Mouse (Mus musculus) small intestine, adult 2 months (tissue): ENCODE measurements around the gene Zfhx3. TPM values are rescaled to one million over a fixed set of nuclear protein-coding genes. Genes with fewer than 3 reads are reported as not detected.

ENCODE experiments used
- H3K27ac ChIP-seq: fragments of 200-500 bp; 2 replicates; pipeline ENCODE4 v1.5.1; 2012; ENCODE audit warnings: low read depth, low read length, control low read depth, inconsistent platforms; ENCODE audit not compliant: insufficient read depth
- H3K27me3 ChIP-seq: fragments of 200-500 bp; 2 replicates; pipeline ENCODE4 v1.6.1; 2012; ENCODE audit warnings: mild to moderate bottlenecking, moderate library complexity, low read length, inconsistent platforms; ENCODE audit not compliant: control insufficient read depth, insufficient read depth
- H3K36me3 ChIP-seq: fragments of 200-500 bp; 2 replicates; pipeline ENCODE4 v1.6.1; 2012; ENCODE audit warnings: mild to moderate bottlenecking, low read length, control low read depth, inconsistent platforms; ENCODE audit not compliant: control insufficient read depth, insufficient read depth
- H3K4me1 ChIP-seq: fragments of 200-500 bp; 2 replicates; pipeline ENCODE4 v1.6.1; 2012; ENCODE audit warnings: low read length, inconsistent platforms, mixed read lengths; ENCODE audit not compliant: control insufficient read depth, insufficient read depth, insufficient read length
- H3K4me3 ChIP-seq: fragments of 200-500 bp; 2 replicates; pipeline ENCODE4 v1.5.1; 2012; ENCODE audit warnings: low read depth, mild to moderate bottlenecking, control low read depth, inconsistent platforms, low read length, moderate library complexity
- CTCF ChIP-seq: fragments of 200-500 bp; IDR thresholded peaks from 2 replicates; pipeline ENCODE4 v1.5.1; 2012; ENCODE audit warnings: low read depth, mild to moderate bottlenecking, control low read depth, inconsistent platforms, low read length, moderate library complexity, mixed read lengths; ENCODE audit not compliant: insufficient replicate concordance, insufficient read length; ENCODE audit errors: extremely low read depth
- POLR2A ChIP-seq: fragments of 200-500 bp; IDR thresholded peaks from 2 replicates; pipeline ENCODE4 v1.6.1; 2012; ENCODE audit warnings: low read depth, mild to moderate bottlenecking, control low read depth, inconsistent platforms, low read length, moderate library complexity
- WGBS: fragments of 180-500 bp; shearing (Covaris S2); methylation state at CpG from one replicate; pipeline ENCODE4 v1.1.7; 2018; 5-methylcytosine and 5-hydroxymethylcytosine counted together
- polyA plus RNA-seq: library from polyadenylated mRNA; depleted of rRNA; stranded (reverse); fragments of >200 nt; gene quantifications from 2 replicates; pipeline ENCODE4 v1.2.3, GENCODE M21; 2012

Zfhx3 gene
- polyA plus RNA-seq, 1 experiment, result 2.0 TPM

DNA sequence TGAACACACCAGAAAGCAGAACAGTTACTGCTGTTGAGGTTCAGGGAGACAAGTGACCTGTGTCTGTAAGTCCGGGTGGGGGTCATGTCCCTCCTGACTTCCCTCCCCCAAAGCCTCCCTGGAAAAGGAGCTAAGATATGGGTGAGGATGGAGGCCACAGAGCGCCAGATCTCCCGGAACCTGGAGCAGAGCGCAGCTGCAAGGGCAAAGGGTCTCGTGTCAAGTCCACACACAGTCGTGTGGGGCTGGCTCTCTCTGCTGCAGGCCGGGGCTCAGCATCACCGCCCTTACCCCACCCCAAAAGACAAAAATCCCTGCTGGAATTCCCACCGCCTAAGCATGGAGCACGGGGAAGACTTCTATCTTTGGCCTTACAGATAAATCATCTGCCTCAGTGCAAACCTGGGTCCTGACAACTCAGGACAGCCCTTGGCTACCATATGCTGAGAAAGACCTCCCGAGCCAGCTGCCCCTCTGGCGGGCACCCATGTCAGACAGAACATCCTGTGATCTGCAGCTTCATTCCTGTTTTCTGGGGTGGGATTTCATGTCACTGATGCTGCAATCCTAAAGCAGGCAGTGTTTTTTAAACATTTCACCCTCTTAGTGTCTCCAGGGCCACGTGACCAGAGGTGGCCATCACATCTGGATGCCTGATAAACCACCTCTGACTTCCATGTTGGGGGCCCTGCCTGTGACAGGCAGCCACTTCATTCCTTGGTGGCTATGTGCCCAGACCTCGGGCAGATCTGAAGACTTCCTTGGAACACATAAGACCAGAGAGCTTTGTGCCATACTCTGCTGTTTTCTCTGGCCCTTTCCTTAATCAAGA lies 926.0 kb downstream of the Zfhx3 start:
- H3K4me3 ChIP-seq, result no peak overlapping the region
- H3K27me3 ChIP-seq, result no peaks in the 10 kb centered on the region
- no peaks in the 10 kb centered on the region for H3K36me3 ChIP-seq
- WGBS, result 75% methylated on average over 14 of the region's 14 CpGs
- TF ChIP-seq CTCF (no peak), POLR2A (no peak)
- H3K4me1 ChIP-seq, result peaks cover 2% of the 10 kb centered on the region; the same call in 1 of the 2 replicates
- 0 out of 2 replicates have a peak overlapping the region, but pooled peaks have one; percentile 5 for H3K27ac ChIP-seq

DNA sequence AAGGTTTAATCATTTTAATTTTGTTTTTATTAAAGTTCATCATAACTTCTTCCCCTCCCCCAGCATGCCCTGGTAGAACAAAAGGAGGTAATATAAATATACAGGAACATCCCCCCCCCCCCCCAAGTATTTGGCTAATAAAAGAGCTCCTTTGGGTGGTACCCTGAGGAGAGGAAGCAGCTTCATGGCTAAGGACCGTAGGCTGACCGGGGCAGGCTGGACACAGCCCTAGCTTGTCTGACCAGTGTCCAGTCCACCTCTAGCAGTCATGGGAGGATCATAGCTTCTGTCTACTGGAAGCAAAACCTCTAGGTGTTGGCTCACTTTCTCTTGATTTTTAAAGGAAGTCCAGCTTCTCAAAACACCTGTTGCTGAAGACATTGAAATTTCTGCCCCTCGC lies 927.0 kb downstream of the Zfhx3 start:
- Histone ChIP-seq H3K36me3 (no peaks in the 10 kb centered on the region), H3K27me3 (no peaks in the 10 kb centered on the region), H3K27ac (no peak overlapping the region), H3K4me3 (no peak overlapping the region), H3K4me1 (peaks cover 2% of the 10 kb centered on the region; the same call in 1 of the 2 replicates)
- TF ChIP-seq CTCF (no peak), POLR2A (no peak)
- 87% methylated on average over 3 of the region's 3 CpGs for WGBS

DNA sequence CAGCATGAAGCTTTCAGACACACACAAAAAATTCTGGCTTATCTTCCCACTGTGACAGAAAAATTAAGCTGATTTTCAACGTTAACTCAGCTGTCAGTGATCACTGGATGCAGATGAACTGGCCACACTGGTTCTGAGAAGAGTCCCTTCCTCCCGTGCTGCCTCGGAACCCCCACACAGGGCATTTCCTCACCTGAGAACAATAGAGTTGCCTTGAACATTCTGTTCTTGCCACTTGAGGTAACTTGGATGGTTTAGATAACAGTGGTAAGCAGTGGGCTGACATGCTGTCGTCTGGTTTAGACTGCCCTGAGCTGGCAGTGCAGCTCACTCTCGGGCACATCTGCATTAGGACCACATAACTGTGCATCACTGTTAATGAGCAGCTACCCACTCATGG lies 927.5 kb downstream of the Zfhx3 start:
- H3K4me1 ChIP-seq, result peaks cover 2% of the 10 kb centered on the region; the same call in 1 of the 2 replicates
- H3K36me3 ChIP-seq, result no peaks in the 10 kb centered on the region
- TF ChIP-seq CTCF (no peak), POLR2A (no peak)
- H3K27me3 ChIP-seq, result no peaks in the 10 kb centered on the region
- WGBS, result 80% methylated on average over 5 of the region's 5 CpGs
- H3K27ac ChIP-seq, result no peak overlapping the region
- no peak overlapping the region for H3K4me3 ChIP-seq

DNA sequence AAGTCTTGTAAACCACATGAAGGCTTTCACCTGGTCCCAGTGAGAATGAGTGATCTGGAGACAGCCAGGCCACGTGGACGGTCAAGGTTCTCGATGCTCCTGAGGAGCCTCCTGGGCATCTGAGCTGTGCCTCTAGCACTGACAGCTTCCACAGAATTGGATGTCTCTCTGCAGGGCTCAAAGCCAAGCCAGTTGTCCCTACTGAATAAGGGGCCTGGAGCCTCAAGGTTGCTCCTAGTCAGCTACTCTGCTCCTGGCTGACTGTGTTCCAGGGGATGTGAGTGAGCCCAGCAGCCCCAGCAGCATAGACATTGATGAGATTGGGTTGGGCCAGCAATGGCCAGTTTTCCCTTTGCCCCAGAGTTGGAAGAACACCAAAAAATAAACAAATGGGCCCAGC lies 927.9 kb downstream of the Zfhx3 start:
- no peaks in the 10 kb centered on the region for H3K36me3 ChIP-seq
- H3K27me3 ChIP-seq, result no peaks in the 10 kb centered on the region
- H3K4me1 ChIP-seq, result peaks cover 2% of the 10 kb centered on the region; the same call in 1 of the 2 replicates
- WGBS, result 92% methylated on average over 3 of the region's 3 CpGs
- H3K27ac ChIP-seq, result no peak overlapping the region
- no peak overlapping the region for H3K4me3 ChIP-seq
- TF ChIP-seq CTCF (no peak), POLR2A (no peak)

DNA sequence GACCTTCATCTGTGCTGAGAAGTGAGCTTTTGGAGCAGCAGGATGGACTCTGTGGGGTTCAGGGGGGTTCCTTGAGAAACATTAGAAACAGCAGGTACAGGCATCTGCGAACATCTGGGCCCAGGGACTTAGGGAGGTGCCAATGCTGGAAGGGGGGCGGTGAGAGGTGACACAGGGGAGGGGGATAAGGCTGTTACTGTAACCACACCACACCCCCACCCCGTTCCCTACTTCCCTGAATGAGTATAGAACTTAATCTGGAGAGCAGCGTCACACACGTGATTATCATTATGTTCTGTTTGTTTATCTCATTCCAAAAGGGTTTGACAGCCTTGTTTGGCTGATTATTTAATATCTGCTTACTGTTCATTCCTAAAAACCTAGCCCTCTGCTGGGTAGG lies 933.3 kb downstream of the Zfhx3 start:
- Histone ChIP-seq H3K27me3 (no peaks in the 10 kb centered on the region), H3K4me3 (no peak overlapping the region), H3K4me1 (no peaks in the 10 kb centered on the region), H3K36me3 (no peaks in the 10 kb centered on the region), H3K27ac (no peak overlapping the region)
- TF ChIP-seq CTCF (no peak), POLR2A (no peak)
- whole genome bisulfite sequencing, result 85% methylated on average over 5 of the region's 5 CpGs

DNA sequence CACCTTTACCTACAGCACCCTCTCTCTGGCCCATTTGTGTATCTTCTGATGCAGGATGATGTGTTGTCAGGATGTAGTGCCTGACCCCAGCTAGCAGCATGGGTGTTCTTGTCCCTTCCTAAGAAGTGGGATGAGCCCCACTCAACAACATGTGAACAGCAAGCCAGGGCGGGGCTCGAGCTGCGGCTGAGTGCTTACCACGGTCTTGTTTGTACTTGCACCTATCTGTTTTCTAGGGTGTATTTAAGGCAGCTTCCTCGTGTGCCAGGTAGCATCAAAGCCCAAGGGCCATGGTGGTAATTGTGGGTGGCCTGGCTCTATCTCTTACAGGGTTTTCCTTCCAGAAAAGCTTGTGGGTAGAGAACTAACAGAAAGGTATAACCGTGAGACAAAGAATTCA lies 937.7 kb downstream of the Zfhx3 start:
- H3K27me3 ChIP-seq, result no peaks in the 10 kb centered on the region
- no peak for TF ChIP-seq POLR2A
- no peak overlapping the region for H3K4me3 ChIP-seq
- H3K36me3 ChIP-seq, result no peaks in the 10 kb centered on the region
- 63% methylated on average over 6 of the region's 6 CpGs for WGBS
- no peaks in the 10 kb centered on the region for H3K4me1 ChIP-seq
- no peak overlapping the region for H3K27ac ChIP-seq

DNA sequence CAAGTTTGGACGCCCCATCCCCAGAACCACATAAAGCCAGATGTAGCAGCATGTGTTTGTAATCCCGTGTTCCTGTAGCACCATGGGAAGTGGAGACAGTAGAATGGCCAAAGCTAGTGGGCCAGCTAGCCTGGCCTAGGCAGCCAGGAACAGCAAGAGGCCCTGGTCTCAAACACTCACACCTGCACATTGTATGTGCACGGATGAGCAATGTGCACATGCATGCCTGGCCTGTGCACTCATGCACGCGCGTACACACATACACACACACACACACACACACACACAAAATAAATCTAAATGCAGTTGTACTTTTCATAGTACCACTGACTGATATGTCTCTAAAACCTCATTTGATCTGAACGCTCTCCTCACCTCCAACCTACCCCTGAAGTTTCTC lies 938.9 kb downstream of the Zfhx3 start:
- H3K27ac ChIP-seq, result no peak overlapping the region
- H3K27me3 ChIP-seq, result no peaks in the 10 kb centered on the region
- H3K4me1 ChIP-seq, result no peaks in the 10 kb centered on the region
- no peak for TF ChIP-seq CTCF
- no peak for TF ChIP-seq POLR2A
- no peak overlapping the region for H3K4me3 ChIP-seq
- WGBS, result 98% methylated on average over 7 of the region's 7 CpGs
- H3K36me3 ChIP-seq, result no peaks in the 10 kb centered on the region
